Mouse (Mus musculus) heart, embryonic 15.5 days (tissue): Measurements from ENCODE around the gene Akap1. TPM values are rescaled to one million over a fixed set of nuclear protein-coding genes. Genes with fewer than 3 reads are reported as not detected.

Experiments used
- ATAC-seq: fragments of 200-750 bp; cut with Nextera tagmentation; replicated peaks from 2 replicates; pipeline ENCODE4 v1.8.0; 2017; ENCODE audit warnings: low read depth, moderate TSS enrichment; ENCODE audit not compliant: insufficient number of reproducible peaks, insufficient read depth, low FRiP score
- H3K27ac ChIP-seq: fragments of 300-500 bp; sonication (generic); 2 replicates; pipeline ENCODE4 v1.5.1; 2015; ENCODE audit warnings: mild to moderate bottlenecking, inconsistent platforms
- H3K27me3 ChIP-seq: fragments of 300-500 bp; sonication (generic); 2 replicates; pipeline ENCODE4 v1.6.1; 2015; ENCODE audit warnings: inconsistent platforms
- H3K36me3 ChIP-seq: fragments of 300-500 bp; sonication (generic); 2 replicates; pipeline ENCODE4 v1.6.1; 2015; ENCODE audit warnings: mild to moderate bottlenecking, inconsistent platforms
- H3K4me1 ChIP-seq: fragments of 300-500 bp; sonication (generic); replicated peaks from 2 replicates; pipeline ENCODE4 v1.6.1; 2015; ENCODE audit warnings: inconsistent platforms
- H3K4me2 ChIP-seq: fragments of 300-500 bp; sonication (generic); 2 replicates; pipeline ENCODE4 v1.6.1; 2015; ENCODE audit warnings: inconsistent platforms, mild to moderate bottlenecking, moderate library complexity
- H3K4me3 ChIP-seq: fragments of 300-500 bp; sonication (generic); 2 replicates; pipeline ENCODE4 v1.5.1; 2015; ENCODE audit warnings: mild to moderate bottlenecking, inconsistent platforms
- H3K9ac ChIP-seq: fragments of 300-500 bp; sonication (generic); 2 replicates; pipeline ENCODE4 v1.6.1; 2015; ENCODE audit warnings: mild to moderate bottlenecking, inconsistent platforms
- H3K9me3 ChIP-seq: fragments of 300-500 bp; sonication (generic); replicated peaks from 2 replicates; pipeline ENCODE4 v1.6.1; 2016; ENCODE audit warnings: inconsistent platforms
- WGBS: fragments of 180-500 bp; shearing (Covaris S2); methylation state at CpG from one replicate; pipeline ENCODE4 v1.1.7; 2015; ENCODE audit warnings: mixed read lengths; 5-methylcytosine and 5-hydroxymethylcytosine counted together
- polyA plus RNA-seq: library from polyadenylated mRNA; unstranded; fragments of >200 nt; fragmentation: Nextera tagmentation; extraction: Ambion mirVana; gene quantifications from 2 replicates; pipeline ENCODE4 v1.2.1, GENCODE M21; 2015

Gene Akap1
- polyA plus RNA-seq, 1 experiment from 2014 or later = 44.2 TPM

DNA sequence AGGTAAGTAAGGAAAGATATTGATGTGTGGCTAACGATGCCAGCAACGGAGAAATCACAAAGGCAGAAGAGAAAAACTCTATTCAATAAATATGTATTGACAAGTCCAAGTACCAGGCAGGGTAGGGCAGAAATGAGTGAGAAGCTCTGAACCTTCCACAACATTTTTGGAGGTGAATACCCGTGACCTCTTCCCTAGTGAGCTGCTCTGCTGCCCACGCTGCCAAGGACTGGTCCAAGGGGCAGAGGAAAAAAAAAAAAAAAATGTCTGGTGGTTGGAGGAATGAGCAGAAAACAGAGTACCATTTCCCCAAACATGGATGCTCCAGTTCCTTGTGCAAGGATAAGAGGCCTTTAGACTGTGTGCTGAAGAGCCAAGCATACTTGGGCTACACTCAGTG is 11.6 kb downstream of the Akap1 start:
- H3K9ac ChIP-seq = no peak overlapping the region
- peaks cover 66% of the 10 kb centered on the region for H3K4me1 ChIP-seq
- ATAC-seq = no peak
- H3K4me3 ChIP-seq = no peak overlapping the region
- H3K4me2 ChIP-seq = no peak overlapping the region
- H3K27ac ChIP-seq = no peak overlapping the region
- H3K9me3 ChIP-seq = no peaks in the 10 kb centered on the region
- no peaks in the 10 kb centered on the region for H3K36me3 ChIP-seq
- no peaks in the 10 kb centered on the region for H3K27me3 ChIP-seq
- 85% methylated on average over 4 of the region's 4 CpGs for WGBS

DNA sequence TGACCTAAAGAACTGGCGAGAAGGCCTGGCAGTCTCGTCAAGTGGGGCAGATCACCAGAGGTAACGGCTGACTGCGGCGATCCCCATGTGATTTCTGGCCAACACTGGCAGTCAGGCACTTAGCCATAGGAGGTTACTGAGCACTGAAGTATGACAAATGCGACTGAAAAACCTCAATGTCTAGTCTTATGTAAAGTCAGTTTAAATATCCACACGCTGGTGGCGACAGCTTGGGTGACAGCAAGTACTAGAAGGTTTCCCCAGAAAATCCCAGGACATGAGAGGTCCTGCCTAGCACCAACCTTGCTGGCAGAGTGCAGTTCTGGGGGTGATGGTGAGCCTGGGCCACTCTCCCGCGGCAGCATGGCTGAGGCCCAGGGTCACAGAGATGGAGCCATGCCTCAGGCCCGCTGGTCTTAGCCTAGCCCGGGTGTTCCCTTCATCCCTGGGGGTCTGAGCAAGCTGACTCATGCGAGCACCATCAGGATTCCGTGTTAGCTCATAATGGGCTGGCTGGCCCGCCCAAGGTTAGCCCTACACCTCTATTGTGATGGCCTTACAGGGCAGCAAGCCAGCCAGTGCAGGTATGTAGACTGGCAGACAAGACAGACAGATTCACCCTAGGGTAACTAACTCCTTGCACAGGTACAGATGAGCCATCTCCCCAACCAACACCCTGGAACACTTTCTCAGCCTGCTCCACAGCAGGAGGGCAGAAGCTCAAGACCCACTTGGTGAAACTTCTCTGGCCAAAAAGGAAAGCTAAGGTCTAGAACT is 13.1 kb downstream of the Akap1 start:
- 71% methylated on average over 15 of the region's 15 CpGs for WGBS
- peak overlapping the region; percentile 95 for H3K27ac ChIP-seq
- no peaks in the 10 kb centered on the region; the same call in 1 of the 2 replicates for H3K36me3 ChIP-seq
- H3K9me3 ChIP-seq = no peaks in the 10 kb centered on the region
- H3K27me3 ChIP-seq = no peaks in the 10 kb centered on the region
- ATAC-seq = no peak
- no peak overlapping the region for H3K4me3 ChIP-seq
- H3K4me1 ChIP-seq = peaks cover 58% of the 10 kb centered on the region
- no peak overlapping the region for H3K9ac ChIP-seq
- H3K4me2 ChIP-seq = no peak overlapping the region

- peak; percentile 58 for ATAC-seq
- H3K27ac ChIP-seq = peak overlapping the region; percentile 95
- no peaks in the 10 kb centered on the region for H3K27me3 ChIP-seq
- H3K4me2 ChIP-seq = peak overlapping the region; percentile 49; the same call in 1 of the 2 replicates
- H3K4me1 ChIP-seq = peaks cover 51% of the 10 kb centered on the region
- peak overlapping the region; percentile 47; the same call in 1 of the 2 replicates for H3K9ac ChIP-seq
- 24% methylated on average over 3 of the region's 3 CpGs for WGBS
- no peak overlapping the region for H3K4me3 ChIP-seq
- peaks cover 8% of the 10 kb centered on the region; the same call in 1 of the 2 replicates for H3K36me3 ChIP-seq
- H3K9me3 ChIP-seq = no peaks in the 10 kb centered on the region
These were observed 14.7 kb downstream of the Akap1 start for GRCm38 (mm10) chr11:88849732-88850131.

DNA sequence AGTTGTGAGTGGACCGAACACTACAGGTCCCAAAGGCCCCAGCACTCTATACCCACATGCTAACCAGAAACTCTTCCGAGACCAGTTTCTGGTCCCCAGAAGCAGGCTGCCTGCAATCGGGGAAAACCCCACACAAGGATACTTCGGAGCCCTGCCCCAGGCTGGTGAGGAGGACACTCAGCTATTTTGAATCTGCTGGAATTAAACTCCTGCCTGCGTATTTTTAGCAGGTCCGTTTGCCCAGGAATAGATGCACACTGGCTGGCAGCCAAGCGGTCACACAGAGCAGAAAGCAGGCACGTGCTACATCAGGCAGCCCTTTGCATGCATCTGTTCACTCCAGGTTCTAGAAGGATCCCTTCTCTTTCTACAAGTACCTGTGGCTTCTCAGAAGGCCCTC is 15.1 kb downstream of the Akap1 start:
- H3K9me3 ChIP-seq = no peaks in the 10 kb centered on the region
- H3K36me3 ChIP-seq = peaks cover 13% of the 10 kb centered on the region; the same call in 1 of the 2 replicates
- 29% methylated on average over 8 of the region's 8 CpGs for WGBS

GRCm38 (mm10) chr11:88848590-88848989 is 15.8 kb downstream of the Akap1 start:
- Histone ChIP-seq H3K27me3 (no peaks in the 10 kb centered on the region), H3K4me1 (peaks cover 63% of the 10 kb centered on the region), H3K9me3 (no peaks in the 10 kb centered on the region), H3K4me2 (peak overlapping the region; percentile 49), H3K27ac (peak overlapping the region; percentile 95), H3K4me3 (peak overlapping the region; percentile 12; the same call in 1 of the 2 replicates), H3K36me3 (peaks cover 20% of the 10 kb centered on the region; the same call in 1 of the 2 replicates), H3K9ac (peak overlapping the region; percentile 47)
- WGBS = 21% methylated on average over 5 of the region's 5 CpGs
- ATAC-seq = peak; percentile 63

More for the DNA sequence above, 15.1 kb downstream of the Akap1 start:
- Histone ChIP-seq H3K27ac (peak overlapping the region; percentile 95), H3K9ac (peak overlapping the region; percentile 47), H3K4me3 (peak overlapping the region; percentile 12; the same call in 1 of the 2 replicates), H3K4me2 (peak overlapping the region; percentile 49), H3K27me3 (no peaks in the 10 kb centered on the region), H3K4me1 (peaks cover 56% of the 10 kb centered on the region)
- ATAC-seq = peak; percentile 67

- Histone ChIP-seq H3K27ac (peak overlapping the region; percentile 95; the same call in 1 of the 2 replicates), H3K9me3 (no peaks in the 10 kb centered on the region), H3K36me3 (peaks cover 23% of the 10 kb centered on the region; the same call in 1 of the 2 replicates), H3K27me3 (no peaks in the 10 kb centered on the region), H3K4me2 (no peak overlapping the region), H3K4me1 (peaks cover 69% of the 10 kb centered on the region), H3K4me3 (no peak overlapping the region), H3K9ac (no peak overlapping the region)
- WGBS = 72% methylated on average over 8 of the region's 8 CpGs
- no peak for ATAC-seq
These were observed 16.9 kb downstream of the Akap1 start for GRCm38 (mm10) chr11:88847281-88848006.

DNA sequence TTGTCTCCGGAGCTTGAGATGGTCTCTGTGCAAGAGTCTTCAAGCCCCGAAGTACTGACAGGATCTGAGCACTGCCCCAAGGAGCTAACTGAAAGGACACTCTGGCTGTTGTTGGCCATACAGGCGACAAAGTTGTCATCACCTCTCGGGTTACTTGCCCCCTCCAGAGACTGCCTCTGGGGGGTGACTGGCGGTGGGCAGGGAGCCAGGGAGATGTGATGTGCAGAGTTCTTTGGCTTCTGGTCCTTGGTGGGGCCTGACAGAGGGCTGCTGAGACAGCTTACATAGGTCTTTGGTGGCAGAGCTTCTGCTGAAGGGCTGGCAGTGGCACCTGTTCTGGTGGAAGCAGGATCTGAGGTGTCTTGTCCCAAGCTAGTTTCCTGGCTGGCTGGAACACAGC is 20.0 kb downstream of the Akap1 start:
- Histone ChIP-seq H3K27ac (peak overlapping the region; percentile 41; the same call in 1 of the 2 replicates), H3K9ac (peak overlapping the region; percentile 25; the same call in 1 of the 2 replicates), H3K27me3 (no peaks in the 10 kb centered on the region), H3K9me3 (no peaks in the 10 kb centered on the region), H3K36me3 (peaks cover 23% of the 10 kb centered on the region; the same call in 1 of the 2 replicates), H3K4me3 (no peak overlapping the region), H3K4me1 (peaks cover 74% of the 10 kb centered on the region), H3K4me2 (no peak overlapping the region)
- WGBS = 33% methylated on average over 5 of the region's 5 CpGs
- ATAC-seq = no peak

GRCm38 (mm10) chr11:88843305-88843704 is 21.1 kb downstream of the Akap1 start:
- Histone ChIP-seq H3K4me1 (peaks cover 68% of the 10 kb centered on the region), H3K27ac (peak overlapping the region; percentile 41; the same call in 1 of the 2 replicates), H3K9ac (no peak overlapping the region), H3K27me3 (no peaks in the 10 kb centered on the region), H3K9me3 (no peaks in the 10 kb centered on the region), H3K4me2 (no peak overlapping the region), H3K36me3 (peaks cover 27% of the 10 kb centered on the region), H3K4me3 (no peak overlapping the region)
- ATAC-seq = no peak
- 88% methylated on average over 10 of the region's 10 CpGs for WGBS

GRCm38 (mm10) chr11:88842315-88842975 is 21.9 kb downstream of the Akap1 start:
- no peaks in the 10 kb centered on the region for H3K27me3 ChIP-seq
- peaks cover 27% of the 10 kb centered on the region for H3K36me3 ChIP-seq
- H3K27ac ChIP-seq = peak overlapping the region; percentile 91
- WGBS = 93% methylated on average over 13 of the region's 13 CpGs
- no peak overlapping the region for H3K9ac ChIP-seq
- peaks cover 59% of the 10 kb centered on the region for H3K4me1 ChIP-seq
- H3K9me3 ChIP-seq = no peaks in the 10 kb centered on the region
- H3K4me2 ChIP-seq = no peak overlapping the region
- H3K4me3 ChIP-seq = no peak overlapping the region
- no peak for ATAC-seq

- H3K27me3 ChIP-seq = no peaks in the 10 kb centered on the region
- 22% methylated on average over 6 of the region's 6 CpGs for WGBS
- ATAC-seq = peak; percentile 91
- peak overlapping the region; percentile 91 for H3K27ac ChIP-seq
- H3K9me3 ChIP-seq = no peaks in the 10 kb centered on the region
- H3K4me1 ChIP-seq = peaks cover 56% of the 10 kb centered on the region
- peak overlapping the region; percentile 29 for H3K4me3 ChIP-seq
- peaks cover 33% of the 10 kb centered on the region for H3K36me3 ChIP-seq
- peak overlapping the region; percentile 56 for H3K4me2 ChIP-seq
- peak overlapping the region; percentile 49; the same call in 1 of the 2 replicates for H3K9ac ChIP-seq
These were observed 23.0 kb downstream of the Akap1 start for GRCm38 (mm10) chr11:88841406-88841805.
